Mouse (Mus musculus): ENCODE data around the gene Gen1.

Gen1 gene

GRCm38 (mm10) chr12:11265382-11266281 lies at the start of gene Gen1, which contains the start of gene Smc6:
TSS of gene Gen1 (minus strand) at chr12:11265801.
TSS of gene Smc6 (plus strand) at chr12:11265886.
- peak; percentile 96 for DNase-seq

GRCm38 (mm10) chr12:11313840-11314239 lies 48.2 kb upstream of the Gen1 start:
- no peak for DNase-seq

GRCm38 (mm10) chr12:11311106-11311505 lies 45.5 kb upstream of the Gen1 start:
- DNase-seq: no peak

- DNase-seq: peak; percentile 8
Measured at GRCm38 (mm10) chr12:11306753-11307645, 41.4 kb upstream of the Gen1 start.

GRCm38 (mm10) chr12:11300858-11301257 lies 35.3 kb upstream of the Gen1 start:
- no peak for DNase-seq

GRCm38 (mm10) chr12:11286382-11286781 lies 20.8 kb upstream of the Gen1 start:
- no peak for DNase-seq

GRCm38 (mm10) chr12:11281584-11281983 lies 16.0 kb upstream of the Gen1 start:
- DNase-seq: no peak

- no peak for DNase-seq
Measured at GRCm38 (mm10) chr12:11279886-11280285, 14.3 kb upstream of the Gen1 start.

GRCm38 (mm10) chr12:11277207-11277606 lies 11.6 kb upstream of the Gen1 start:
- no peak for DNase-seq

- no peak for DNase-seq
Measured at GRCm38 (mm10) chr12:11276632-11277031, 11.0 kb upstream of the Gen1 start.

- DNase-seq: no peak
Measured at GRCm38 (mm10) chr12:11273185-11273584, 7.6 kb upstream of the Gen1 start.

GRCm38 (mm10) chr12:11272568-11272967 lies 7.0 kb upstream of the Gen1 start:
- no peak for DNase-seq

GRCm38 (mm10) chr12:11267030-11267429 lies 1.4 kb upstream of the Gen1 start:
- DNase-seq: peak; percentile 4

- no peak for DNase-seq
Measured at GRCm38 (mm10) chr12:11266282-11266985, 833 bp upstream of the Gen1 start.

- DNase-seq: no peak
Measured at GRCm38 (mm10) chr12:11264895-11265294, 706 bp downstream of the Gen1 start.

GRCm38 (mm10) chr12:11250322-11250721 lies 15.3 kb downstream of the Gen1 start:
- no peak for DNase-seq

GRCm38 (mm10) chr12:11247460-11247859 lies 18.1 kb downstream of the Gen1 start:
- no peak for DNase-seq

GRCm38 (mm10) chr12:11235996-11236395 lies 29.6 kb downstream of the Gen1 start:
- DNase-seq: no peak

- no peak for DNase-seq
Measured at GRCm38 (mm10) chr12:11230267-11230666, 35.3 kb downstream of the Gen1 start.

GRCm38 (mm10) chr12:11226529-11227268 lies 38.9 kb downstream of the Gen1 start:
- DNase-seq: no peak

- DNase-seq: no peak
Measured at GRCm38 (mm10) chr12:11226123-11226522, 39.5 kb downstream of the Gen1 start.

GRCm38 (mm10) chr12:11224722-11225121 lies 40.9 kb downstream of the Gen1 start:
- DNase-seq: no peak
